14 mouse cellular contexts compared by ENCODE assay signal in the genomic region with DNA sequence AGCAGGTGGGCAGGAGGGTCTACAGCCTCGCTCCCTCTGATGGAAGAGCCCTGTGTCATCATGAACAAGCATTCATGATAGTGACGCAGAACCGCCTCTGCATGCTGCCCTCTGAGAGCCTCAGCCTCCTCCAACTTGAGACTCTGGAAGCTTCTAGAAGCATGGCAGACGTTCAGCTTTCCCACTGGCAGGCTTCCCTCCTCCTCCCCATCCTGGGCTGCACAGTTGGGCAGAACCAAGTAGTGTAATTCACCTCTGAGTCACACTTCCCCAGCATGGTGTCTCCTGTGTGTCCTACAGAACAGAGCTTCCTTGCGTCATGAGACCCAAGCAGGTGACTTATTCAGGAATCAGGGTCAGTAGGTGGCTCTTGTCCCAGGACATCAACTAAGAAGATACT.
DNase-seq lines count a peak whose midpoint lies in the region; ATAC-seq lines count a peak whose summit lies in the region.
"Had no signal": no experiment of that assay in that cellular context is flagged by ENCODE, and none has a peak within 500 bp of the region (broad histone marks: within the 10 kb centered on the region; RNA-seq: fewer than 3 reads in every experiment).

No protein-coding gene starts in this region.

- H3K4me2 ChIP-seq in midbrain, embryonic 11.5 days, result no peak overlapping the region
- H3K4me2 ChIP-seq: hindbrain, embryonic 12.5 days; liver, embryonic 15.5 days had no signal

- intact Hi-C loops in left cerebral cortex, postnatal 36 days (cut with DNase I), result no loop called here

- H3K4me3 ChIP-seq in embryonic facial prominence, embryonic 10.5 days, result no peak overlapping the region
- H3K4me3 ChIP-seq in midbrain, embryonic 11.5 days (ENCODE audit: low read depth, low read length), result no peak overlapping the region
- H3K4me3 ChIP-seq: hindbrain, embryonic 12.5 days; liver, embryonic 15.5 days had no signal

- no peak overlapping the region for H3K9ac ChIP-seq in midbrain, embryonic 11.5 days (ENCODE audit: low read length)
- H3K9ac ChIP-seq: hindbrain, embryonic 12.5 days; liver, embryonic 15.5 days had no signal

- no peaks in the 10 kb centered on the region for H3K9me3 ChIP-seq in embryonic facial prominence, embryonic 10.5 days
- H3K9me3 ChIP-seq in midbrain, embryonic 11.5 days (ENCODE audit: control insufficient read depth, low read length), result no peaks in the 10 kb centered on the region
- H3K9me3 ChIP-seq: hindbrain, embryonic 12.5 days; liver, embryonic 15.5 days had no signal

- WGBS in embryonic facial prominence, embryonic 10.5 days, result 86% methylated on average over 5 of the region's 5 CpGs
- 92% methylated on average over 5 of the region's 5 CpGs for WGBS in midbrain, embryonic 11.5 days

- no peak for ATAC-seq in midbrain, embryonic 11.5 days (ENCODE audit: low FRiP score)
- ATAC-seq: CD4-positive, CD25-positive, alpha-beta regulatory T cell, adult 4 months had no signal

- H3K27ac ChIP-seq in embryonic facial prominence, embryonic 10.5 days (replicated peaks), result 0 out of 2 replicates have a peak overlapping the region, but pooled peaks have one; percentile 59
- H3K27ac ChIP-seq in midbrain, embryonic 11.5 days (ENCODE audit: low read depth, low read length), result no peak overlapping the region
- H3K27ac ChIP-seq: liver, embryonic 15.5 days had no signal

- 0 out of 2 replicates have a peak, but pooled peaks cover 19% of the 10 kb centered on the region for H3K27me3 ChIP-seq in embryonic facial prominence, embryonic 10.5 days (replicated peaks; ENCODE audit: low read depth, poor library complexity, severe bottlenecking)
- no peaks in the 10 kb centered on the region for H3K27me3 ChIP-seq in midbrain, embryonic 11.5 days (ENCODE audit: control insufficient read depth, insufficient read depth, low read length)
- H3K27me3 ChIP-seq: liver, embryonic 15.5 days had no signal

- H3K36me3 ChIP-seq in embryonic facial prominence, embryonic 10.5 days (replicated peaks), result no peaks in the 10 kb centered on the region
- H3K36me3 ChIP-seq in midbrain, embryonic 11.5 days (ENCODE audit: control insufficient read depth, insufficient read depth, low read length), result no peaks in the 10 kb centered on the region
- H3K36me3 ChIP-seq: hindbrain, embryonic 12.5 days; liver, embryonic 15.5 days had no signal

- DNase-seq in gastrocnemius, adult 18-20 months (ENCODE audit: low spot score), result peak; percentile 53
- DNase-seq in gastrocnemius, postnatal 25 days, result no peak
- peak; percentile 76 for DNase-seq in NIH3T3 (ENCODE audit: low read depth)
- no peak for DNase-seq in embryonic facial prominence, embryonic 10.5 days (ENCODE audit: low spot score)
- DNase-seq in left cerebral cortex, postnatal 36 days (ENCODE audit: low spot score in 2 of 2), result peak; percentile 63 to 74
- DNase-seq in midbrain, embryonic 11.5 days (ENCODE audit: low spot score, missing footprints), result no peak
- DNase-seq in spleen, postnatal 36 days (ENCODE audit: low spot score in 2 of 2), result no peak
- DNase-seq in embryo, embryonic 9.5 days (ENCODE audit: extremely low spot score), result no peak
- DNase-seq: kidney, postnatal 4 days; midbrain, embryonic 14.5 days; thymus, postnatal 25 days had no signal

- peaks cover 32% of the 10 kb centered on the region for H3K4me1 ChIP-seq in embryonic facial prominence, embryonic 10.5 days
- H3K4me1 ChIP-seq in midbrain, embryonic 11.5 days (ENCODE audit: control insufficient read depth, insufficient read depth, low read length), result peaks cover 15% of the 10 kb centered on the region
- H3K4me1 ChIP-seq: liver, embryonic 15.5 days had no signal

Comparison
In these comparisons a context has a peak if more than half of its experiments do, and no peak if none do; other contexts are left out.
1. DNase-seq: peak in gastrocnemius, adult 18-20 months (single experiment), NIH3T3 (single experiment) and left cerebral cortex, postnatal 36 days (2 of 2); none in gastrocnemius, postnatal 25 days (single experiment), embryonic facial prominence, embryonic 10.5 days (single experiment), midbrain, embryonic 11.5 days (single experiment), spleen, postnatal 36 days (0 of 2) and embryo, embryonic 9.5 days (single experiment).